Mouse (Mus musculus): Measurements from ENCODE around the gene Asb10.

Asb10 gene

DNA sequence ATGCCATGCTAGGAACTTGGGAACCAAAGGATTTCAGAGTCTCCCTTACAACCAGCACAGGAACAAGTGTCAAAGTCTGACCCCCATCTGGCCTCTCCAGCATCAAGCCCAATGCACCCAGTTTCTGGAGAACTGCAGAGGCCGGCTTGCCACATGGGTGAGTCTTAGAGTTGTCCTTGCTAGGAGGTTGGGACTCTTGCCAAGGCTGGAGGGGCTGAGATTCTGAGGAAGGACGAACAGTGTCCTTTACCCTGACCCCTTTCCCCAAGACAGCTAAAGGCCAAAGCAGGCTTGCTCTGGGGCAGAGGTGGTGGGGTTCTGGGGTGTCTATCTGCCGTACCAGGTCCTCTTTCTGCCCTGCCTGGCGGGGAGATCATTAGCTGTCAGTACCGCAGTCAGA is 4.3 kb downstream of the Asb10 start:
- DNase-seq (ENCODE audit: low read depth, low spot score) = no peak

DNA sequence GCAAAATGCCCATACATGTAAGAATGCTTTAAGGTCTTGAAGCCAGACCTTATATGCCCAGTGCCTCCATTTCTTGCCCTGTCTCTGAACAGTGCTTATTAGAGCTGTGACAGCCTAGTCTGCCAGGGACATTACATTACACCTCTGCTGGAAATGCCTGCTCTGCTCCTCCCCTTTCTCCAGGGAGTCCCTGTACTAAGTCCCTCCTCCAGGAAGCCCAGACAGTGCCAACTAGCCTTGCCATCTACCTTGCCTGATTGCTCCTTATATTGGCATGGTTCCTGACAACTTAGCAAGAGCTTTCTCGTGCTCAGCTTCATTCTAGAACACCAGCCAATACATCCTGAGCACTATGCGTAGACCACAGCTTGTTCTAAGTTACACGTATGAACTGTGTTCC is 5.0 kb downstream of the Asb10 start:
- DNase-seq (ENCODE audit: low read depth, low spot score) = no peak

DNA sequence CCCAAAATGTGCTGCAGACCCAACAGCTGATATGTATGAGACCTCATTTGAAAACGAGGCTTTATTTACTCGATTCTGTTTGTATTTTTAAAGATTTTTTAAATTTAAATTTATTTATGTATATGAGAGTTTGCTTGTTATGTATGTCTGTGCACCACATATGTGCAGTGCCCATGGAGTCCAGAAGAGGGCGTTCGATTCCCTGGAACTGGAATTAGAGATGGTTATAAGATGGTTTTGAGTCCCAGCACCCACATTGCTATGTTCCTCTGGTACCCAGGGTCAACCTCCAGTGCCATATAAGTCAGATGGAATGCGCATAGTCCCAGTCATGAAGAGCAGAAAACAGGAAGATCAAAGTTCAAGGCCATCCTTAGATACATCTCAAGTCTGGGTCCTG is 6.5 kb downstream of the Asb10 start:
- no peak for DNase-seq (ENCODE audit: low read depth, low spot score)

DNA sequence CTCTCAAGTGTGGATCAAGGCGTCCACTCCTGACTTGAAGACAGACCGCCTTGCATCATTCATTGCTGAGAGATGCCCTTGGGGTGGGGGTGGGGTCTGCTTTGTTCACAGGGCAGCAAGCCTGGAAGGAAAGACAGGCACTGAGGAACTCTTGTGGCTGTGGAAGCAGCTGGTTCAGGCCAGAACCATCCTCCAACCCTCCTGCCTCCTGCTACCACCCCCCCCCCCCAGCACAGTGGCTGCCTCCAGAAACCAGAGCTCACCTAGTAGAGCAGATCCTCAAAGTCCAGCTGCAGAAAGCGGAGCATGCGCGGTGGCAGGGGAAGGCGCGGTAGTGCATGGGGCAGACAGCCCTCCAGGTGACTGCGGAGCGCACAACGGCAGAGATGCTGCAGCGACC is 7.4 kb downstream of the Asb10 start:
- DNase-seq (ENCODE audit: low read depth, low spot score) = no peak

DNA sequence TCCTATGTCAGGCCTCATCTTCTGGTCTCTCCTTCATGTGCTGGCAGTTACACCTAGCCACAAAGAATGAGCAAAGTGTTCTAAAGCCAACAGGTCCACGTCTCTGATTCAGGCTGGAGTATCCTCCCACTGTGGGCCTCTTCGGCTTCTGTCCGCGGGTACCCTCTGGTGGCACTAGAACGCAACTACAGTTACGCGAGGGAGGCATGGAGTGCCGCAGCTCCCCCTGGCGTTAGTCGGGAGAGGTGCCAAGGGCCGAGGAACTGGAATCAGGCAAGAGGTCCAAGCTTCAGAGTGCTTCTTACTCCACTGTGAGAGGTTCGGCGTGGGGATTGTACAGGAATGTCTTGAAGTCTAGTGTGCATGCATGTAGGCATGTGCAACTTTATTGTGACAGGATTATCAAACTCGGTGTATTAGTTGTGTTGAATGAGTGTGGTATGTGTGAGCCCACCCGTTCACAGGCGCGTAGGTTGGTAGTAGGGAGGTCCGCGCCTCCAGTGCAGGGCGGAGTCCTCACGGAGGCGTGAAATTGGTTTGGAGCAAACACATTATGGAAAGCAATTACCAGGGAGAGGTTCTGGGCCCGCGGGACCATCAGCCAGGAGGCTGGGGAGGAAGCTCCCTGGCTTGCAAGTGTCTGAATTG is 10.6 kb downstream of the Asb10 start:
- DNase-seq (ENCODE audit: low read depth, low spot score) = peak; percentile 89

DNA sequence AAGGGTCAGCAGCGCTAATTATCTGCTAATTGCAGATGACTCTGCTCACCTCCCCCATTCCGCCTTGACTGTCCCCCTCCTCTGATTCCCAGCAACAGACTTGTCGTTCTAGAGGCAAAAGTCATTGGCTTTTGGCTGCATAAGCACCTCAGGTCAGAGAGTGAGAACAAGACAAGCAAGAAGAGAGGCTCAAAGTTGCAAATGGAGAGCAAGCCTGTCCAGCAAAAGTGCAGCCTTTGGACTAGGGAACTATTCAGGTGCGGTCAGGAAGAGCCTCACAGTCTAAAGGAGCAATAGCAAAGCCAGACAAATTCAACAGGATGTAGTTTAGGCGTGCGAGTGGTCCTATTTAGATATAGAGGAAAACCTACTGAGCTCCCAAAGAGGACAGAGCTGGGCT is 13.0 kb downstream of the Asb10 start:
- DNase-seq (ENCODE audit: low read depth, low spot score) = no peak

DNA sequence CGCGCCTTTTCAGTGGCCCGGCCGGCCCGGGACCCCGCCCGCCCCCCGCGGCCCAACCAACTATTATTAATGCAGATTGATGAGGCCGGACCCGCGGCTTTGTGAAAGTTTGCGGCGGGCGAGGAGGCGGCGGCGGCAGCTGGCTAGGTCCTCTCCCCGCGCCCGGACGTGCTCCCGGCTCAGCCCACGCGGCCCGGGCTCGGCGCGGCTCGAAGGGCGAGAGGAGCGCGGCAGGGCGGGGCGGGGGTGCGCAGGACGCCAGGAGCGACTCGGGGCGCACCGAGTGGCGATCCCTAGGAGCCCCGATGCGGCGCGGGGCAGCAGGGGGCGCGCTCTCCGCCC is 13.9 kb downstream of the Asb10 start, which contains the start of gene Gbx1:
Gene Gbx1, minus strand, starts transcription at position 314 of the 342 bp plus-strand sequence.
- DNase-seq (ENCODE audit: low read depth, low spot score) = no peak

DNA sequence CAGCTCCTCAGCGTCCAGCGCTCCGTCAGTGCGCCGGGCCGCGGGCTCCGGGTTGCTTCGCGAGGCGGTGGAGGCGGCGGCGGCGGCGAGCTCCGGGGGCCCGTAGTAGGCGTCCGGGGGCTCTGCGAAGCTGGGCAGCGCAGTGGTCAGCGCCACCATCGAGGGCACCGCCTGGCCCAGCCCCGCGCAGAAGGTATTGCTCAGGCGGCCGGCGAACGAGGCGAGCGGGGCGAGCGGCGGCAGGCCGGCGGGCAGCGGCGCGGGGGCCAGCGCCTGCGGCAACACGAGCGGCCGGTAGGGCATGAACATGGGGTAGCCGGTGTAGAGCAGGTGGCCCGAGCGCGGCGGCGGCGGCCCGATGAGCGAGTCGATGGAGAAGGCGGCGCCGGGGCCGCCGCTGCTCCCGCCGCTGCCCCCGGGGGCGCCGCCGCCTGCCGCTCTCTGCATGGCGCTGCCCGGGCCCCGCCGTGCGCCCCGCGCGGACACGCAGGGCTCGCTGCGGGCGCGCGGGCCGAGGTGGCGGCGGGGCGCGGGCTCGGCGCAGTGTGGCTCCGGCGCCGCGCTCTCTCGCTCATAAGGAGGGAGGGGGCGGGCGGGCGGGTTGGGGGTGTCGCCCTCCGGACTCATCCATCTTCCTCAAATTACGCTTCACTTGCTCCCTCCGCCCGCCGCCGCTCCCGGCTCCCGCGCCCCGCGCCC is 14.4 kb downstream of the Asb10 start:
- DNase-seq (ENCODE audit: low read depth, low spot score) = no peak

DNA sequence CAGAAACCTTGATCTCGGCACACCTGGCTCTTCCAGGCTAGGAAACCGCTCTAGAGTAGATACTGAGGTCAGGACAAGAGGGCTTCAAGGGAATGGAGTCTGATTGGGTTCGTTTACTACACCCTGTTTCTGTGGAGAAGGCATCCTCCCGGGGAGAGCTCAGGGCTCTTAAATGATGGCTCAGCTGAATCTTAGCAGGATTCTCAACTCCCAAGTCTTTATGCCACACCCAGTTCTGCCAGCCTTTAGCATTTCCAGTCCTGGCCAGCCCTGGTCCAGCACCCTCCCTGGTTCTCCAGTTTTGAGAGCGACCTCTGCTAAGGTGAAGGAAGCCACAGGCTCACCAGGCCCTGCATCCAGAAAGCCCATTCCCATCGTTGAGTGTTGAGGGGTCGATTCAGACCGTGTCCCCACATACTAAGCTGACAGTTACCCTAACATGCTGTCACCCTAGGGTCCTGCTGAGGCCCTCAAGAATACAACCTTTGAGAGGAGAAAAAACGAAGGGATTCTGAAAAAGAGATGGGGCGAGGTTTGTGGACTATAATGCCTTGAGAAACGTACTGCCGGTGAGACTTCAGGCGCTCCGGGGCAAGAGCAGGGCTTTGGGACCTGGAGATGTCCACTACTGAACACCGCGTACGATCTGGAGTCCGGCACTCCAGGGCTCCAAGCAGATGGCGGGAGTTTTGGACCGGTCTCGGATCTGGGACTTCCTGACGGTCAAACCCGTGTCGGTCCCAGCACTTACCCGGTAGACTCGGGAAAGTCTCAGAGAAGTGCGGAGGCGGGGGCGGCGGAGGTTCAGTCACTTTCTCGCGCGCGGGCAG is 15.2 kb downstream of the Asb10 start:
- no peak for DNase-seq (ENCODE audit: low read depth, low spot score)

DNA sequence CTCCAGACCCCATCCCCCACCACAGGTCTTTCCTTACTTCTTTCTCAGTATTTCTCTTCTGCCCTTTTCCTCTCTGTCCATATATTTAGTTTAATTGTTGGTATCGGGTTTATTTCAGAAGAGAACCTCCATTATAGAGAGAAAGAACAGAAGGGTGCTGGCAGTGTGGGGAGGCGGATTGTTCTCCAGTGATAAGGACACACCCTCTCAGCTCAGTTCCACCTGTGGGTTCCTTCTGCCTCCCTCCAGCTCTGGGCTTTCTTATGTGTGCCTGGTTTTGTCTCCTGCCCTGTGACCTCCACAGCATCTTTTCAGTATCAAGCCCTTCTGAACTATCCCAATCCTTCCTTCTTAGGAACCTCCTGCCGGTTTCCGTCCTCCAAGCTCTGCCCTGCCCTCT is 16.3 kb downstream of the Asb10 start:
- no peak for DNase-seq (ENCODE audit: low read depth, low spot score)

DNA sequence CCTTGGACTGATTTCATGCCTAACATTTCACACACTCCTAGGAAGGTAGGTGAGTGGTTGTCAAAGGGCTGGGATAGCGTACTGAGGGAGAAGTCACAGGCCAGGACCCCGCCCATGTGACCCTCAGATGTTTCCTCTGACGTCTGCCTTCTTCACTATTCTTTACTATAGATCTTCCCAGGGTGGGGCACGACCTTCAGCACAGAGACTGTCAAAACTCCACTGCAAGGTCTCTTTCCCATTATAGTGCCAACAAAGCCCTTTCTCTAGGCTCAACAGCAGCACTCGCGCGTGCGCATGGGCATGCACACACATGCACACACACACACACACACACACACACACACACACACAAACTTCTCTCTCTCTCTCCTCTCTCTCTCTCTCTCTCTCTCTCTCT is 17.0 kb downstream of the Asb10 start:
- no peak for DNase-seq (ENCODE audit: low read depth, low spot score)

DNA sequence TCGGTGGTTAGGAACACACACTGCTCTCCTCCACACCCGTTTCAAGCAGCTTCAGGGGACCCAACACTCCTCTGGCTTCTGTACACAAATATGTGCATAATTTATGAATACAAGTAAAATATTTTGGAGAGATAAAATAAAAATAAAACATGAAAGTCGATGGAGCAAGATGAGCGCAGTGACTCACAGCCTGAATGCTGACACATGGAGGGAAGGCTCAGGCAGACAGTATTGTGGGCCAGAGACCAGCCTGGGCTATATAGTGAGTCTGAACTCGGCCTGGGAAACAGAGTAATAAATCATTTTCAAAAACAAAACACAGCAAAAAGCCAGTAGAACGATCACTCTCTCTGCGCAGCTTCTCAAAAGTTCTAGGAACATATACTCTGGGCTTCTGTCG is 19.4 kb downstream of the Asb10 start:
- DNase-seq (ENCODE audit: low read depth, low spot score) = no peak

DNA sequence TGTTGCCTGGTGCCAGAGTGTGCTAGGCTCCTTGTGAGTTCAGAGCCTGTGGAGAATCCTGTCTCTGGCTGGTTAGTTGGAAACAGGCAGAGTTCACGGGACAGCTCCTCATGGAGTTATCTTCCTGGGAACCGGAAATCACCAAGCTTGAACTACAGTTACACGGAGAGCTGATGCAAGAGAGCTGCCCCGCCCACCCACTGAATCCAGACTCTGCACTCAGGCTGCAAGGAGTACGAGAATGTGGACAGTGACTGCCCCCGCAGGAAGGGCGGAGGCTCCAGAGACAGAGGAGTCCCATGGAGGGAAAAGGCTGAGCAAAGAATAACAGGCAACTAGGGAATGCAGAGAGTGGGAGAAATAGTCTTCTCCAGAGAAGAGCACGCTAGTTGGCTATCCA is 28.5 kb downstream of the Asb10 start:
- DNase-seq (ENCODE audit: low read depth, low spot score) = peak; percentile 96

DNA sequence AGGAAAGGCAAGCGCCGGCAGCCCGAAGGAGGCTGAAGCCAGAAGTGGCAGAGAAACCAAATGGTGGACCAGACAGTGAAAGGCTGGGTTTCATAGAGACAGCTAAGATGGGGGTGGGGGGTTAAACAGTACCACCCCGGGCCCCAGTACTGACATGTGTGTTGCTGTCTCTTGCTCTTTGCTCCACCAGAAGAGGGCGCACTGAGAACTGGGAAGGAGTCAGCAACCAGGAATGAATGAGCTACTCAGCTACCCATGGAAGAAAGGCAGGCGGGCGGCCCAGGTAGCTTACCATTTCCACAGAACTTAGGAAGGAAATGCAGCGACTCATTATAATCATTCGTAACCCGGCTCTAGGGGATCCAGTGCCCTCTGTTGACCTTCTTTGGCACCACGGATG is 30.1 kb downstream of the Asb10 start:
- DNase-seq (ENCODE audit: low read depth, low spot score) = peak; percentile 73

DNA sequence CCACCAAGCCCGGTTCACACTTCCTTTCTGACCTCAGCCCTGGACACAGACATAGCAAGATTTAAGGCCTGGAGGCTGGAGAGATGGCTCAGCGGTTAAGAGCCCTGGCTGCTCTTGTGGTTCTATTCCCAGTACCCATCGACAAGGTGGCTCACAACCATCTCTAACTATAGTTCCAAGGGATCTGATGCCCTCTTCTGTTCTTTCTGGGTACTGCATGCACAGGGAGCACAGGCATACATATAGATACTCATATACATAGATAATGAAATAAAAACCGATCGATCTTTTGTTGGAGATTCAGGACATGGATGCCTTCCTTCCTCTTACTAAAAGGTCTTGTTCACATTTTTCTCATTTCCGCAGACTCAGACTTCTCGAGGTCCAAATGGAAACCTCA is 32.4 kb downstream of the Asb10 start:
- DNase-seq (ENCODE audit: low read depth, low spot score) = peak; percentile 79

DNA sequence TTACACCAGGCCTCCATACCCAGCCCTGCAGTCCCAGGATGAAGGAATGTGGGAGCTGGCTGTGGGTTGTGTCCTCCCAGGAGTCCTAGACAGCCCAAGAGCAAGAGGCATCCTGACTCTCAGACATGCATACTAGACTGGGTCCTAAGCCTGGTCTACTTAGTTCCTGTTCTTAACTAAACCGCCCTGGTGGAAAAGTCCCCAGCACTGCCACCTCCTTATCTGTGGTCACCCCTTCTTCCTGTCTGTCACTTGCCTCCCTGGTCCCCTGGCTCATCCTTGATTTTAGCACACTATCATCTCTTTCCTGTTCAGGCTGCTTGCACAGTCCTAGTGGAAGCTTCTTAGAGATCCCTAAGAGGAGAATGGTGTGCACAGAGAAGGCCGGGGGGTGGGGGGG is 35.3 kb downstream of the Asb10 start:
- DNase-seq (ENCODE audit: low read depth, low spot score) = no peak

DNA sequence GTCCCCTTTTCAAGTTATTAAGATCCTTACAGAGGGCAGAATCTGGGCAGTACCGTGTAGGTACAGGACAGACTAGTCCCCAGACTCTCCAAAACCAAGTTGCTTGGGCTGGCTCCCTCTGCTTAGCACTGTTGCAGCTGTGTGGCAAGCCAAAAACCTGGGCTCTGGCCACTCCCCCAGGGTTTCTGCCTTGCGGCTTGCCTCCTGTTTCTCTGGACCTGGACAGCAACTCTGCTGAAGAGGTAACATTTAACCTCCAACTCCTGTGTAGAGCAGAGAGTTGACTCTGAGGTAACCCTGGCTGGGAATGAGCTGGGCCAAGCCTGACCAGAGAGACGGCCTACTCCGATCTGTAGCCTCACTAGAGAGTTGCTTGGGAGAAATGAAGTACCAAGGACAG is 38.0 kb downstream of the Asb10 start:
- DNase-seq (ENCODE audit: low read depth, low spot score) = no peak

DNA sequence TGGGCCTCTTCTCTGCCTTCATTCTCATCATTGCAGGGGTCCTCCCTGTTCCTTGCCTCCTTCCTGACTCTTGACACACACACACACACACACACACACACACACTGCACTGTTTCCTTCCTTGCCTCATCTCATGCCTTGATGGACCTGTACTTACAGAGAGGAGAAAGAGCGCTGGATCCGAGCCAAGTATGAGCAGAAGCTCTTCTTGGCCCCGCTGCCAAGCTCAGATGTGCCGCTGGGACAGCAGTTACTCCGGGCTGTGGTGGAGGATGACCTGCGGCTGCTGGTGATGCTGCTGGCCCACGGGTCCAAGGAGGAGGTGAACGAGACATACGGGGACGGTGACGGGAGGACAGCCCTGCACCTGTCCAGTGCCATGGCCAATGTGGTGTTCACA is 39.9 kb downstream of the Asb10 start:
- no peak for DNase-seq (ENCODE audit: low read depth, low spot score)

DNA sequence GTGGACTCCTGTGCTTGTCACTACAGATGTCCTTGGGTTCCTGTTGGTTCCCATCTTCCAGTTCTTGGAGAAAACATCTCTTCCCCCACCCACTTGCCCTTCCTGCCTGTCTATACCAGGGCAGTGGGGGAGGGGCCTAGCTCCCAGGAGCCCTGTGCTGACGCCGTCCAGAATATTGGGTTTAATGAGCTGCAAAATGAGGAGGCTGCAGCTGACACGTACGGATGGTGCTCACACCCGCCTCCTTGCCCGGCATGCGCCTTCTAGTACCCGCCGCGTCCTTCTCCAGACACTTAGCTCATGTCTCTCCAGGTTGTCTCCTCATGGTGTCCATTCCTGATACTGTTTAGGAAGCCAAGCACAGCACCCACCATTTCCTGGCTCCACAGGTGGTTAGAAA is 41.7 kb downstream of the Asb10 start:
- no peak for DNase-seq (ENCODE audit: low read depth, low spot score)

DNA sequence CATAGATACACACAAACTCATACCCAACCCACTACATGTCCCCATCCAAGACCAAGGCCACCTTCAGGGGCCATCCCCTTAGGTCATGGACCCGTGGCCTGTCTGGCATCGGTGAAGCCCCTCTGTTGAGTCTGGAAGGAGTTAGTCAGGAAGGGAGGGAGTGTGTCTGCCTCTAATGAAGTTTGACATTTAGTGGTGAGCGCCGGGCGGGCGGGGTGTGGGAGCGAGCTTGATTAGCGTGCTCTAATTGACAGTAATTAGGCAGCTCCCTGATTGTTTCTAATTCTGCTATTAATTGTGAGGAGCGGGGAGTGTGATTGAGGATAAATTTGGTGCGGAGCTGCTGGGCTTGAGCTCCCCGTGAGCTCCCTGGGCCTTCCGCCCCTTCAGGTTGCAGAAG is 43.3 kb downstream of the Asb10 start:
- DNase-seq (ENCODE audit: low read depth, low spot score) = no peak

DNA sequence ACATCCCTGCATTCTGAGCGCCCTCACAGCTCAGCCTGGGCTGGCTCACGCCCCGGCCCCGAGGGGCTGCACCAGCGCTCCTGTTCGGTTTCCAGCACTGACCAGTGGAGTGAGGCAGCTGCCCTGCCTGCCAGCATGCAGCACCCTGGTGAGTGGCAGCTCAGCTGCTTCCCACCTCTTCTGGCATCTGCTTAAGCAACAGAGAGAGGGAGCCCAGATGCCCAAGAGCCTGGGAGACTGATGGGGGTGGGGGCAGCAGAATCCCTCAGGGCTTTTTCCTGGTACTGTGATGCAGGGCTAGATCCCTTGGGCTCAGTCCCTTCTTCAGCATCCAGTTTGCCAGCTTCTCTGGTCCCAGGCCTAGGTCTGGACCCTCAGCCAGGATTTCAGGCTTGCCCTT is 44.0 kb downstream of the Asb10 start:
- DNase-seq (ENCODE audit: low read depth, low spot score) = no peak

DNA sequence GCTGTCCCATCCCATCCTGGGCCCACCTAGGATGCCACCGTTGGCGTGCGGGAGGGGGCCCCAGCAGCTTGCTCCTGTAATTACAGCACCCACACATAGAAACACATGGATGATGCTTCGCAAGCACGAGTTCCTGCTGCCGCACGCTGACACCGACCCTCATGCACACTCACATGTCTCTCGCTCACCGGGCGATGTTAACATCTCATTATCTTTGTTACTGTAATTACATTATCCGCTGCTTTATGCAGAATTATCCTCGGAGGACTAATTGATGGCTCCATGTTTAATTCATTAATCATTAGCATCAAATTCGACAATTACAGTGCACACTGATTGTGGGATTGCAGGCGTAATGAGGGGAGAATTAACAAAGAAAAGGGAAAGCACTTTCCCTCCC is 45.8 kb downstream of the Asb10 start:
- DNase-seq (ENCODE audit: low read depth, low spot score) = no peak

Data from R1 (cell line).